Mouse (Mus musculus): Measurements from ENCODE around the gene Snx27.

Gene Snx27

DNA sequence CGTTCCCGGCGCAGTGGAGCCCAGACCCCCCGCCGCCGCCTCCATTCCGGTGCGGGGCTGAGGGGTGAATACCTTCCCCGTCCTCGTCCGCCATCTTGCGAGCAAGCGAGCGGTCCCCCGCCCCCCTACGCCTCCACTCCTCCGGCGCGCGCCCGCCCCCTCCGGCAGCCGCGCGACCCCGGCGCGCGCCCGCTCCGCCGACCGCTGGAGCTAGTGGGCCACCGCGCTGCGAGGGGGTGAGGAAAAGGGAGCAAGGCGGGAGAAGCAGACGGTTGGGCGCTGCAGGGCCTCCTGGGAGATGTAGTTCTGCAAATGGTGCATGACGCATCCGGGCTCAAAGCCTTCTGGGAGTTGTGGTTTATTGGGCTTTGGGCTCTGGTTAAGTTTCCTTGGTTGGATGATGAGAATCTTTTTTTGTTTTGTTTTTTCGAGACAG is at the start of gene Snx27:
Gene Snx27, minus strand, starts transcription at position 261 of the 436 bp plus-strand sequence.
- peak; percentile 92 to 93 for DNase-seq

DNA sequence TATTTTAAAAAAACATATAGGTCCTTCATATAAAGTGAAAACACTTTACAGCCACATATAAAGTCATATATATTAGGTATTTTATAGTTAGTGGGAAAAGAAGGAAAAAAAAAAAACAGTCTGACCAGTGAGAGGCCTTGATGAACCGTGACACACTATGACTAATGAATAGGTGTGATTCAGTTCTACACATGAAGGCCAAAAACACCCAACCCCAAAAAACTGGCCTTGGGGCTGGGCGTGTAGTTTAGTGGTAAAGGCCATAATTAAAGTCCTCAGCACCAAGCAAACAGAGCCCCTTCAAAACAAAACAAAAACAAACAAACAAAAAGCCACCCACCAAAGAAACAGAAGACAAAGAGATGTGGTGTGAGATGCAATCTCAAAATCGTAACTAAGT is 47.4 kb upstream of the Snx27 start:
- DNase-seq: no peak

DNA sequence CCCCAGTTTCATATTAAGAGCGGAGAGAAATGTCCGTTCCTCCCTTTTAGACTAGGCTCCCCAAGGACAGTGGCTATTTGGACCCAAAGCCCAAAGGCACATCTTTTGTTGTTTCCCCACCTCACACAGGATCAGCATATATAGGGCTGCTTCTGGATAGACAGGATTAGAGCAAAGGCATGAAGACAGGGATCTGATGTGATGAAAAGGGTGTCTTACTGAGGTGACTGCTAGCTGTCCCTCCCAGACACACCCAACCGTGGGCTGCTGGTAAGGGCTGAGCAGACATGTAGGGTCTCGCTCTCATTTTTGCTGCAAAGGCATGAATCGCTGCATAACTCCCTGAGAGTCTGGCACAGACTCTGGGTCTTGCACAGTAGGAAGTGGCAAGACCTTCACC is 46.2 kb upstream of the Snx27 start:
- DNase-seq: no peak

- no peak for DNase-seq
Observed at GRCm38 (mm10) chr3:94624281-94624680, 41.8 kb upstream of the Snx27 start.

DNA sequence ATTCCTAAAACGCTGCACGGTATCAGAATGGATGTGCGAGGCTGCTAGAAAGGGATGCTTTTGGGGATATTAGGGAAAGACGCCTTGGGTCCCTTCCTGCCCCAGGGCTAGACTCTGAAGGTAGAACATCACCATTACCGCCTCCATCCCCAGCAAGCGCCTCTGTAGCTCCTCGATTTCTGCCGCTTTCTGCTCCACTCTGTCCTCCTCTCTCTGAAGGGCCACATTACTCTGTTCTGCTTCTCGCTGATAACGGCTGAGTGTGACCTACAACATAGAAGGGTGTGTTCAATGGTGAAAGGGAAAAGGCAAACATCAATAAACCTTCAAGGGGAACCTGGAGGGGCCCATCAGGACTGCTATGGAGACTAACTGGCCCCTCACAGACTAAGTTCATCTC is 40.0 kb upstream of the Snx27 start:
- DNase-seq: no peak

DNA sequence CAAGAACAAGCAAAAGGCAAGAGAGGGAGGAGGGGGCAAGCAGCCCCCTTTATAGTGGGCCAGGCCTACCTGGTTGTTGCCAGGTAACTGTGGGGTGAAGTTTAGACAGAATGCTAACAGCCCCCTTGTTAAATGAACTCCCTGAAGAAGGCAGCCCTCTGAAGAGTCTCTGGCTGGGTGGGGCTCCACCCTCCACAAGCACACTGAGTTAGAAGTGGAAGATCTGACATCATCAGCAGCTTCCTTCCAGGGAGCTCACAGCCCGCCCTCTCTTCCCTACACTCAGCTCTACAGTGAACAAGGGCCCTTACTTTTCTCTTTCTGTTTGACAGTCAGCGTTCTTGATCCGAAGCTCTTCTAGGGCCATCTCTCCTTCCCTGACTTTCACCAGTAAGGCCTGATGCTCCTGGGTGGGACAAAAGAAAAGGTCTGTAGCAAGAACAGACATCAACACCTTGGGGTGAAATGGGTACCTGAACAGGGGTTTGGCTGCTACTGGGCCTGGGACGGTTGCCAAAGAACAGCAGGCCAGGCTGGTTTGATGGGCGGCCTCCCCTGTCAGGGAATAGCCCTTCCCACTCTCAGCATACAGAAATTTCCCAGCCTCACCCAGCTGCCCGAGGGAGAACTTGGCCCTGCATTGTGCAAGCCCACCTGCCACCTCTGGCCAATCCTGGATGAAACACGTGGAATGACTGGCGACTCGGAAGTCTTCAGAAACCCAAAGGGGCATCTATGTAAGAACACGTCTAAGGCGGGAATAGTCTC is 39.4 kb upstream of the Snx27 start:
- no peak for DNase-seq

DNA sequence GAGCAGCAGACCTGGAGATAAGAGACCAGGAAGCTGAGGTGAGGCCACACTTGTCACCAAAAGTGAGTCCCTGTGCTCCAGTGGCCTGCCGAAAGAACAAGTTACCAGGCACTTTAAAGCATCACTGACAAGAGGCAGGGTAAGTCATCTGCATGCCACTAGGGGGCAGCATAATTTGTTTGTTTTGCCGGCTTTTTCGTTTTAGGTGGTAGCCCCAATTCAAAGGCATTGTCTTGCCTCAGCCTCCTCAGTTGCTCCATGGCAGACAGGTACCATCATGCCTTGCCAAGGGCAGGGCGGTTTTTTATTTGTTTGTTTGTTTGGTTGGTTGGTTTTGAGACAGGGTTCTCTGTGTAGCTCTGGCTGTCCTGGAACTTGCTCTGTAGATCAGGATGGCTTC is 34.2 kb upstream of the Snx27 start:
- peak in 1 of 2 experiments; percentile 14 for DNase-seq

- no peak for DNase-seq
Observed at GRCm38 (mm10) chr3:94613258-94613878, 30.9 kb upstream of the Snx27 start.

DNA sequence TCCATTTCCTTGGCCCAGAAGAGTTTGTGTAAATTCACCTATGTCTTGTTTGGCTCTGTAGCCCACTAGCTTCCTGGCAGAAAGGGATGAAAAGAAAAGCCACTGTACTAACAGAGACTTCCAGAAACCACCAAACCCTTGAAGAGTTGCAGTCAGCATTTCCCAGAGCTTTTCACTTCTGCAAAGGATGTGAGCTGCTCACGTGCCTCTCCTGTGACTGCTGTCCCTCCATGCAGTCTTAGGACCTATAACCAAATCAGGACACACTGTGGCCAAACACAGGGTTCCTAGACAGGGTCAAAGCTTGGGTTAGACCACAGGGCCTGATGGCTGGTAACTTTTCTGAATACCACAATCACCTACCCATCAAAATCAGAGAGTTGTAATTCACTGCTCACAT is 29.8 kb upstream of the Snx27 start:
- DNase-seq: no peak

DNA sequence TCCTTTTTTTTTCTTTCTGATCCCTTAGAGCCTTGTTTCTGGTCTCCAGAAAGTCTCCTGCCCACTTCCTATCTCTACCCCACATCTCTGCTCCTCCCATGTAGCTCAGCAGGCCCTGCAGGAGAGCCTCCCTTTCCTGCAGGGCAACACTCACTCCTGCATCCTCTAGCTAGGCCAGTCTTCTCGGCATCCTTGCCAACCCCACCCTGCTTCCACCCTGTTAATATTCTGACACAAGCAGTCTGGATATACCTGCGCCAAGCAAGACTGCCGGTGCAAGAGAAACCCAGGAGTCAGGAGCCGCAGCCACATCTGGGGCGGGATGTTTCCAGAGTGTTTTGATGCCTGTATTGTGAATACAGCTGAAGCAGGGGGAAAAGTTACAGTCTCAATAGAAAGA is 29.3 kb upstream of the Snx27 start:
- DNase-seq: no peak

GRCm38 (mm10) chr3:94611343-94611742 is 28.8 kb upstream of the Snx27 start:
- DNase-seq: no peak

DNA sequence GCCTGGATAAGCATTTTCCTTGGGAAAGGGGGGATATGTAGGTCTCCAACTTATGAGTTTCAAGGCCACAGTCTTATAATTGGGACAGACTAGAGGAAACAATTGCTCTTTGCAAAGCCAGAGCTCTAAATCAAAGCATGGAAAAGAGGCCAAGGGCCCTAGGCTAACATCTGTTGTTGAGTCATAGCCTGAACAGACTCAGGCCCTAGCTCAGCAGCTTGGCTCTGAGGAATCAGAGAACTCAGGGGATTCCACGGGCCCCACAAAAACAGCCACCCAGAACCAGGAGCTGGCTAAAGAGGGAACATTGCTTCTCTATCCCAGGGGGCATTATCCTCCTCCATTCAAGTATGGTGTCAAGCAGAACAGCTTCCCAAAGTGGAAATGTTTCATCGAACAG is 28.1 kb upstream of the Snx27 start:
- DNase-seq: no peak

- DNase-seq: no peak
Observed at GRCm38 (mm10) chr3:94609621-94610020, 27.1 kb upstream of the Snx27 start.

DNA sequence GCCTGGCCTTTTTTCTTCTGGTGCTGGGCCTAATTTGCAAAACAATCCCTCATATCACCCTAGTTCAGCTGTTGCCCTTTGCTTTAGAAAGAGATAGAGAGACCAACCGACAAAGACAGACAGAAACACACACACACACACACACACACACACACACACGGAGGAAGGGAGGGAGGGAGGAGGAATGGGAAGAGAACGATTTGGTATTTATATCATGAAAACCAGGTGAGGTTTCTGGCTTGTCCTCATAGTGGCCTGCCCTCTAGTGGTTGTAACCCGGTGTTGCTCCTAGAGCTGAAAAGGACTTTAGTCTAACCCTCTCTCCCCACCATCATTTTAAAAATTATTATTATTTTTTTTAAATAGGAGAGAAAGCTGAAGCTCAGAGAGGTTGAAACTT is 19.4 kb upstream of the Snx27 start:
- DNase-seq: peak in 1 of 2 experiments; percentile 16

DNA sequence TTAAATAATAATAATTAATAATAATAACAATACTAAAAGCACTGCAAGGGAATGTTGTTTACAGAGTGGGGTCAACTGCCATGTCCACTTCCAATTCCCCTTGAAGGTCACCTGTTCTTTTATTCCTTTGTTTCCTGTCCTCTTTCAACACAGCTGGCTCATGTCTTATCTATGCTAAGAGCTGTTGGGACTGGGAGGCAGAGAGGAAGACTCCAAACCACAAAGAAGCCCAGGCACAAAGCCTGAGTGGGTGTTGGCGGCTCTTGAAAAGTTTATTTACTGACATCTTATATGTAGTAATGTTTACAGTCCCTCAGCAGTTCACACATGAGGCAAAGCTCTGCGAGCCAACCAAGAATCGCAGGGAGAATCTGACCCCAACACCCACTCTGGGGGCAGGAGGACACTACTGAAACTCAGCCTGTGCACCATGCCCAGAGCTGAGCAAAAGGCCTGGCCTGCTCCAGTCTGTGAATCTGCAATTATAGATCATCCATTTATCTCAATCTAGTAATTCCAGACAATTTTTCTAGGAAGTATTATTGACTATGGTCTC is 14.8 kb upstream of the Snx27 start:
- DNase-seq: no peak

- no peak for DNase-seq
Observed at GRCm38 (mm10) chr3:94595871-94596287, 13.4 kb upstream of the Snx27 start.

DNA sequence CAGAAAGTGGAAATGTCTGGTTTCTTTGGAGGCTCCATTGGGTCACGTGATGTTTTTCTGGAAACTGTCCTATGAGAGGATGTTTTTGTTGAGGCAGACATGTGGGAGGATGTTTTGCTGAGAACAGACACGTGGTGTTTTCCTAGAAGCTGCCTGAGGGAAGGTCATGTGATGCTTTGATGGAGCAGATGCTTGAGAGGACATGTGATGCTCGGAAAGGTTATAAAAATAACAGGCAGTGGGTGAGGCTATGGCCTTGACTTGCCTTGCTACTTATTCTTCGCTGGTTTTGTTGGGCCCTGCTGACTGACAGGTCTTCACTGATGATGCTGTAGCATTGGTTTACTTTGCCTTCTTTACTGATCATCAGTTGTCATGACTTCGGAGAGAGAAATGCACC is 8.6 kb upstream of the Snx27 start:
- no peak for DNase-seq

- DNase-seq: no peak
Observed at GRCm38 (mm10) chr3:94587962-94588361, 5.4 kb upstream of the Snx27 start.

DNA sequence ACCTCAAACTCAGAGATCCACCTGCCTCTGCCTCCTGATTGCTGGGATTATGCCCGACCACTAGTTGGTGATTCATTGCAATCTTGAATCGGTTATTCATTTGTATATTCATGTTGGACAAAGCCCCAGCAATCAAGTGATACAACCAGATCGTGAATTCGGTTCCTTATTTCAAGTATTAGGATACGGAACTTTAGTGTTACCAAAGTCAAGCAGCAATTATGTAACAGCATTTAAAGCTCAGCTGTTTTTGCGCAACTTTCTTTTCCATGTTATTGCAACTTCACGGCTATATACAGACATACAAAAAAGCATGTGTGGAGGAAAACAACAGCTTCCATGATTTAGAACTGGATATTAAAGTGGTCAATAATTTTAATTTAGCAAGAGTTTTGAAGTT is 428 bp upstream of the Snx27 start:
- no peak for DNase-seq

GRCm38 (mm10) chr3:94581793-94582455 is 592 bp downstream of the Snx27 start:
- no peak for DNase-seq

GRCm38 (mm10) chr3:94581138-94581780 is 1.3 kb downstream of the Snx27 start:
- DNase-seq: peak; percentile 2 to 10

- no peak for DNase-seq
Observed at GRCm38 (mm10) chr3:94574506-94574905, 8.0 kb downstream of the Snx27 start.

DNA sequence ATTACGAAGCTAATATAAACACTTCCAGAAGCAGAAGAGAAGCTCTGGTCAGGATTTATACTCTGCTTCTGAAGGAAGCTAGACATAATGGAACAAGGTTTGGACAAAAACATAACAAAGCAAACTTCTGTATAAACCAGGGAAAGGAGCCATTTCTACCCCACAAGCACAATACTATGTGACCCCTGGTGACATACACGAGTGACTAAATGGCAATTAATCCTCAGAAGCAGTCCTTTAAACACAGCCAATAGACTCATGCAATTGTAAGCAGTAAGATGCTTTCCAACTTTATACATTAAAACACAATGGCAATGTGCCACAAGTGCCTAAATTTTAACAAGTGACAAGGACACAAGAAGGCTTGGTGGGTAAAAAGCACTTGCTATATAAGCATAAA is 15.3 kb downstream of the Snx27 start:
- DNase-seq: no peak

Measured in thymus, adult 18-20 months (tissue).